Mouse (Mus musculus): ENCODE measurements at regions not wholly inside any gene's neighbourhood (a gene's known extent, or its start where the extent isn't known, plus 50 kb on each side); places are given as distances from the start of the nearest gene placed in this dataset.
"Not testable (repeated sequence)": the region's sequence is repeated elsewhere in the genome, so short reads cannot be mapped to it uniquely, and the experiment has no call there.

- not testable (repeated sequence) for H3K9ac ChIP-seq; H3K27me3 ChIP-seq; H3K27ac ChIP-seq (replicated peaks); ATAC-seq (ENCODE audit: low FRiP score, low read depth); H3K4me3 ChIP-seq; H3K36me3 ChIP-seq; H3K4me2 ChIP-seq; H3K4me1 ChIP-seq (replicated peaks); H3K9me3 ChIP-seq
- WGBS: 85% methylated on average over 3 of the region's 3 CpGs
Observed at GRCm38 (mm10) chr14:53654669-53655068, 599.2 kb downstream of the Dad1 start.

DNA sequence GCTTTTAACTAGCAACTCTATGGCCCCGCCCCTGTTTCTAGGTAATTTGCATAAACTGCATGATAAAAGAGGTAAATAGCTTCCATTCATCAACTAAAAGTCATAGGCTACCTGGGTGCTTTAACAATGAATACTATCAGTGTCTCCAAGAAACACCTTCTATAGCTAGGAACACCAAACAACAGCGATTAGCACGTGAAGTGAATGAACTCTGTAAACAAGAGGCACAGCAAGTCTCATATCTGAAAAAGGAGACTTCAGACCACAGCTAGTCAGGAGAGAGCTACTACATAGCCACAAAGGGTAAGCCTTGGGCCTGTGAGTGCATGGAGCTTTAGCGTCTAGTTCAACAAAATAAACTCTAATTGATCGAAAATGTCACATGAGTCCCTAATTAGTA lies 602.8 kb downstream of the Dad1 start:
- not testable (repeated sequence) for H3K4me1 ChIP-seq (replicated peaks); H3K9ac ChIP-seq; ATAC-seq (ENCODE audit: low FRiP score, low read depth); H3K4me2 ChIP-seq; H3K36me3 ChIP-seq; H3K4me3 ChIP-seq; H3K9me3 ChIP-seq; H3K27me3 ChIP-seq; H3K27ac ChIP-seq (replicated peaks)
- WGBS: 51% methylated on average over 5 of the region's 5 CpGs

DNA sequence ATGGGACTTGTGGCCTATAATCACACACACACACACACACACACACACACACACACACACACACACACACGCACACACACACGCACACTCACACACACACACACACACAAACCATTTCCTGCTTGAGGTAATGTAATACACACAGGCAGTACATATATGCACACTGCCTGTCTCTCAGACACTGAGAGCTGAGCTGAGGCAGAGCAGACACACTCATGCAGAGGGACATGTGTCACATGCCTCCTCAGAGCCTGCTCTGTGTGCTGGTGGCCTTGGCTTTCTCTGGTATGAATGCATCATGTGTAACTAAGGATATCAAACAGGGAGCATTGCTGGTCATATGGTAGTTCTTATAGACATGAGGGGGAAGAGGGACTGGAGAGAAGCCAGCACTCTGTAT lies 604.7 kb downstream of the Dad1 start:
- 82% methylated on average over 2 of the region's 2 CpGs for WGBS
- H3K4me3 ChIP-seq; H3K9ac ChIP-seq; H3K4me2 ChIP-seq; ATAC-seq (ENCODE audit: low FRiP score, low read depth); H3K9me3 ChIP-seq; H3K4me1 ChIP-seq (replicated peaks); H3K36me3 ChIP-seq; H3K27me3 ChIP-seq; H3K27ac ChIP-seq (replicated peaks): not testable (repeated sequence)

DNA sequence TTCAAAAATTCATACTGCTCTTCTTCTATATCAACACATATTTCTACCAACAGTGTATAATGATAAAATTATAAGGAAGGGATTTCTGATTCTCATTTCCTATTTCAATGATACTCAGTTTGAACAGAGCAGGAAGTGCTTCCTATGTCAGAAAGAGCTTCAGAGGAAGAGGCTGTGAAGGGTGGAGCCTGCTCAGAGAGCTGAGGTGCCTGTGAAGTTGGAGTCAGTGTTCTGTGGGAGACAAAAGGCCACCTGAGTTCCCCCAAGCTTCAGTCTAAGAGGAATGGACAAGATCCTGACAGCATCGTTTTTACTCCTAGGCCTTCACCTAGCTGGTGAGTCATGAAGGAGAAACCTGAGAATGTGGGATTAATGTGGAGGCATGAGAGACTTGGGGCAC lies 613.5 kb downstream of the Dad1 start:
- H3K27me3 ChIP-seq; H3K4me3 ChIP-seq; ATAC-seq (ENCODE audit: low FRiP score, low read depth); H3K4me1 ChIP-seq (replicated peaks); H3K36me3 ChIP-seq; H3K27ac ChIP-seq (replicated peaks); H3K9ac ChIP-seq; H3K4me2 ChIP-seq; H3K9me3 ChIP-seq: not testable (repeated sequence)
- 79% methylated on average over 1 of the region's 1 CpGs for WGBS

GRCm38 (mm10) chr14:53637664-53638063 lies 616.2 kb downstream of the Dad1 start:
- H3K4me3 ChIP-seq; H3K9ac ChIP-seq; H3K27me3 ChIP-seq; ATAC-seq (ENCODE audit: low FRiP score, low read depth); H3K4me1 ChIP-seq (replicated peaks); H3K36me3 ChIP-seq; H3K9me3 ChIP-seq; H3K4me2 ChIP-seq; H3K27ac ChIP-seq (replicated peaks): not testable (repeated sequence)
- 76% methylated on average over 1 of the region's 1 CpGs for WGBS

DNA sequence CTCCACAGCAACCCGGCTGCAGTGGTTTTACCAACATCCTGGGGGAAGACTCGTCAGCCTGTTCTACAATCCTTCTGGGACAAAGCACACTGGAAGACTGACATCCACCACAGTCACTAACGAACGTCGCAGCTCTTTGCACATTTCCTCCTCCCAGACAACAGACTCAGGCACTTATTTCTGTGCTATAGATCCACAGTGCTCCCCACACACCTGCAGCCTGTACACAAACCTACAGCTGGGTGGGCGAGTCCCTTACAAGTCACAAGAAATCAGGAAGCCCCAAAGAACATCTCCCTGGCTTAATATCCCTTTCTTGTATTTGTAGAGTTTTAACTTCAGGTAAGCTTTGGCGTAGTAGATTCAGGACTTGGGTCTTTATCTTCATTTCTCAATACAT lies 618.7 kb downstream of the Dad1 start:
- H3K4me3 ChIP-seq; H3K27me3 ChIP-seq; H3K27ac ChIP-seq (replicated peaks); H3K4me2 ChIP-seq; H3K9ac ChIP-seq; ATAC-seq (ENCODE audit: low FRiP score, low read depth); H3K4me1 ChIP-seq (replicated peaks); H3K9me3 ChIP-seq; H3K36me3 ChIP-seq: not testable (repeated sequence)
- WGBS: 59% methylated on average over 7 of the region's 7 CpGs

- H3K4me2 ChIP-seq; H3K27ac ChIP-seq (replicated peaks); H3K4me1 ChIP-seq (replicated peaks); H3K9me3 ChIP-seq; H3K36me3 ChIP-seq; H3K4me3 ChIP-seq; ATAC-seq (ENCODE audit: low FRiP score, low read depth); H3K27me3 ChIP-seq; H3K9ac ChIP-seq: not testable (repeated sequence)
- 63% methylated on average over 5 of the region's 5 CpGs for WGBS
Observed at GRCm38 (mm10) chr14:53634320-53634979, 619.5 kb downstream of the Dad1 start.

DNA sequence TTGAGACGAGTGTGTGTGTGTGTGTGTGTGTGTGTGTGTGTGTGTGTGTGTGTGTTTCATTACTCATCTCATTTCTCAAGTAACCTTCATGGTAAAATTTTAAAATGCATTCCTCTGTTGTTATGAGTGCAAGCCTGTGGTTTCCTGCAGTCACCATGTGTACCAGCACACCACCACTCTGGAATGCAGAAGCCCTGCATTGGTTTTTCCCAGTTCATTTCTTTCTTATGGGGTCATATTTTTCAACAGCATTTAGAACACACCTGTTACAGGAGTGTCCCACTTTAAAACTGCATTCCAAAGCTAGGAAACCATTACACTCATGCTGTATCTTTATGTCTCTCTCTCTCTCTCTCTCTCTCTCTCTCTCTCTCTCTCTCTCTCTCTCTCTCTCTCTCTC lies 620.2 kb downstream of the Dad1 start:
- not testable (repeated sequence) for H3K36me3 ChIP-seq; H3K27me3 ChIP-seq; H3K4me1 ChIP-seq (replicated peaks); H3K4me3 ChIP-seq; H3K9me3 ChIP-seq; H3K4me2 ChIP-seq; H3K27ac ChIP-seq (replicated peaks); H3K9ac ChIP-seq; ATAC-seq (ENCODE audit: low FRiP score, low read depth)
- 68% methylated on average over 1 of the region's 1 CpGs for WGBS

GRCm38 (mm10) chr14:53621376-53621775 lies 632.5 kb downstream of the Dad1 start:
- not testable (repeated sequence) for H3K27me3 ChIP-seq; H3K4me2 ChIP-seq; H3K27ac ChIP-seq (replicated peaks); H3K9me3 ChIP-seq; ATAC-seq (ENCODE audit: low FRiP score, low read depth); H3K4me1 ChIP-seq (replicated peaks); H3K9ac ChIP-seq; H3K4me3 ChIP-seq; H3K36me3 ChIP-seq
- 62% methylated on average over 4 of the region's 4 CpGs for WGBS

- 46% methylated on average over 3 of the region's 3 CpGs for WGBS
- ATAC-seq (ENCODE audit: low FRiP score, low read depth); H3K9me3 ChIP-seq; H3K4me2 ChIP-seq; H3K4me3 ChIP-seq; H3K27me3 ChIP-seq; H3K9ac ChIP-seq; H3K36me3 ChIP-seq; H3K27ac ChIP-seq (replicated peaks); H3K4me1 ChIP-seq (replicated peaks): not testable (repeated sequence)
Observed at GRCm38 (mm10) chr14:53616061-53616460, 637.8 kb downstream of the Dad1 start.

DNA sequence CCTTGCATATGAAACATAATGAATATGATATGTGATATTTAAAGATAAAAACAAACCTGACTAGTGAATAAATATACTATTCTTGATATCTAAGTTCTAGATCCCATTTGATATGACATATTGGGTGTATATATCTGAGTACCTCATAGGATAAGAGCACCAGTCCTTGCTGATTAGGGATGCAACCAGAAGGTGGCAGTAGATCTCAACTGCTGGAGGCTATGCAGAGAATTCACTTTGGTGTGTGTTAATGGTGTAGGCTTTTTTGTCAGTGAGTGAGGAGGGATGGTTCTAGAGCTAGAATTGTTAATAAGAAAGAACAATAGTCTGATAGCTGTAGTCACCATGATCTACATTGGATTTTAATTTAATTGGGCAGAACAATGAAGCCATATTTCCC lies 639.6 kb downstream of the Dad1 start:
- no peaks in the 10 kb centered on the region for H3K9me3 ChIP-seq
- ATAC-seq (ENCODE audit: low FRiP score, low read depth): no peak
- no peak overlapping the region for H3K4me3 ChIP-seq
- H3K4me2 ChIP-seq: no peak overlapping the region
- H3K36me3 ChIP-seq: no peaks in the 10 kb centered on the region
- no peak overlapping the region for H3K9ac ChIP-seq
- no peaks in the 10 kb centered on the region for H3K27me3 ChIP-seq
- no peaks in the 10 kb centered on the region for H3K4me1 ChIP-seq (replicated peaks)
- H3K27ac ChIP-seq (replicated peaks): no peak overlapping the region

- not testable (repeated sequence) for H3K9me3 ChIP-seq; H3K4me2 ChIP-seq; H3K27ac ChIP-seq (replicated peaks); H3K4me3 ChIP-seq; H3K4me1 ChIP-seq (replicated peaks); ATAC-seq (ENCODE audit: low FRiP score, low read depth); H3K9ac ChIP-seq; H3K36me3 ChIP-seq; H3K27me3 ChIP-seq
- WGBS: 53% methylated on average over 3 of the region's 3 CpGs
Observed at GRCm38 (mm10) chr14:53599299-53599698, 654.6 kb downstream of the Dad1 start.

- not testable (repeated sequence) for H3K9ac ChIP-seq; H3K9me3 ChIP-seq; H3K36me3 ChIP-seq; H3K4me2 ChIP-seq; H3K27ac ChIP-seq (replicated peaks); ATAC-seq (ENCODE audit: low FRiP score, low read depth); H3K4me3 ChIP-seq; H3K27me3 ChIP-seq; H3K4me1 ChIP-seq (replicated peaks)
Observed at GRCm38 (mm10) chr14:53597287-53597686, 656.6 kb downstream of the Dad1 start.
